Mouse (Mus musculus) limb, embryonic 14.5 days (tissue): ENCODE measurements around the gene Adrb1. TPM values are rescaled to one million over a fixed set of nuclear protein-coding genes. Genes with fewer than 3 reads are reported as not detected.

Source experiments
- ATAC-seq: fragments of 200-750 bp; cut with Nextera tagmentation; 2 replicates; pipeline ENCODE4 v1.8.0; 2017; ENCODE audit warnings: low read depth, moderate number of reproducible peaks, moderate TSS enrichment; ENCODE audit not compliant: low FRiP score
- DNase-seq: peaks from one replicate; pipeline ENCODE4 v3.0.0-alpha.2; 2015; ENCODE audit warnings: low spot score
- H3K27ac ChIP-seq: fragments of 300-500 bp; sonication (generic); replicated peaks from 2 replicates; pipeline ENCODE4 v1.5.1; 2014; ENCODE audit warnings: low read depth, mild to moderate bottlenecking, low read length, moderate library complexity, mixed read lengths
- H3K27me3 ChIP-seq: fragments of 300-500 bp; sonication (generic); 2 replicates; pipeline ENCODE4 v1.6.1; 2014; ENCODE audit warnings: low read length, mixed read lengths; ENCODE audit not compliant: control insufficient read depth, insufficient read depth
- H3K36me3 ChIP-seq: fragments of 300-500 bp; sonication (generic); 2 replicates; pipeline ENCODE4 v1.6.1; 2014; ENCODE audit warnings: mild to moderate bottlenecking, low read length, moderate library complexity, mixed read lengths; ENCODE audit not compliant: control insufficient read depth, insufficient read depth
- H3K4me1 ChIP-seq: fragments of 300-500 bp; sonication (generic); 2 replicates; pipeline ENCODE4 v1.6.1; 2014; ENCODE audit warnings: antibody characterized with exemption, low read length, mixed read lengths; ENCODE audit not compliant: control insufficient read depth, insufficient read depth
- H3K4me2 ChIP-seq: fragments of 300-500 bp; sonication (generic); replicated peaks from 2 replicates; pipeline ENCODE4 v1.6.1; 2014; ENCODE audit warnings: low read depth, mild to moderate bottlenecking, low read length, moderate library complexity; ENCODE audit not compliant: severe bottlenecking
- H3K4me3 ChIP-seq: fragments of 300-500 bp; sonication (generic); replicated peaks from 2 replicates; pipeline ENCODE4 v1.5.1; 2014; ENCODE audit warnings: low read length
- H3K9ac ChIP-seq: fragments of 300-500 bp; sonication (generic); 2 replicates; pipeline ENCODE4 v1.6.1; 2014; ENCODE audit warnings: mild to moderate bottlenecking, low read depth, low read length, moderate library complexity; ENCODE audit not compliant: severe bottlenecking
- H3K9me3 ChIP-seq: fragments of 300-500 bp; sonication (generic); 2 replicates; pipeline ENCODE4 v1.6.1; 2016; ENCODE audit warnings: low read length; ENCODE audit not compliant: control insufficient read depth
- POLR2A ChIP-seq: fragments of 200-500 bp; IDR thresholded peaks from 2 replicates; pipeline ENCODE4 v1.8.0; 2012; ENCODE audit warnings: inconsistent platforms, mild to moderate bottlenecking, moderate library complexity, borderline replicate concordance; ENCODE audit not compliant: insufficient read depth, insufficient read length; ENCODE audit errors: extremely low read depth
- WGBS: fragments of 180-500 bp; shearing (Covaris S2); extraction: QIAGEN DNeasy Blood & Tissue Kit; methylation state at CpG from one replicate; pipeline ENCODE4 v1.1.7; 2014; 5-methylcytosine and 5-hydroxymethylcytosine counted together
- polyA plus RNA-seq, 2 experiments: library from polyadenylated mRNA; depleted of rRNA in 1 of 2; stranded (reverse) in 1 of 2; unstranded in 1 of 2; fragments of >200 nt; fragmentation: Nextera tagmentation in 1 of 2; extraction: Ambion mirVana in 1 of 2; gene quantifications; 2 replicates each; pipeline versions ENCODE4 v1.2.1 to v1.2.3; 2012 to 2014

Gene Adrb1
- polyA plus RNA-seq, 2 experiments, result 1.3 to 1.7 TPM

DNA sequence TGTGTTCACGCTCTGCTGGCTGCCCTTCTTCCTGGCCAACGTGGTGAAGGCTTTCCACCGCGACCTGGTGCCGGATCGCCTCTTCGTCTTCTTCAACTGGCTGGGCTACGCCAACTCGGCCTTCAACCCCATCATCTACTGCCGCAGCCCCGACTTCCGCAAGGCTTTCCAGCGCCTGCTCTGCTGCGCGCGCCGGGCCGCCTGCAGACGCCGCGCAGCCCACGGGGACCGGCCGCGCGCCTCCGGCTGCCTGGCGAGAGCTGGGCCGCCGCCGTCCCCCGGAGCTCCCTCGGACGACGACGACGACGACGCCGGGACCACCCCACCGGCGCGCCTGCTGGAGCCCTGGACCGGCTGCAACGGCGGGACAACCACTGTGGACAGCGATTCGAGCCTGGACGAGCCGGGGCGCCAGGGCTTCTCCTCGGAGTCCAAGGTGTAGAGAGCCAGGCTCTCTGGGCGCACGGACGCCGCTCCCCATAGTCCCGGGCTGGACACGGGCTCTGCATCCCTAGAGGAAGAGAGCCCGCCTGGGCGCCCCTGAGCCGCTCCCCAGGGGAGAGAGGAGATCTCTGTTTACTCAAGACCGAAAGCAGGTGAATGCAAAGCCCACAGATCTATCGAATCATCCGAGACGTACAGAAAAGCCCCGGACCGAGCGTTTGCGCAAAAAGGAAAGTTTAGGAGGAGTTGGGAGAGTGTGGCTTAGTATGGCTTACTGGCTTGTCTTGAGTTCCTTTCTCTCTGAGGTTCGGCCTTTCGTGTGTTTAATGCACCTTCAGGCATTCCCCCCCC is 1.5 kb downstream of the Adrb1 start:
- peaks cover 21% of the 10 kb centered on the region for H3K4me1 ChIP-seq
- peak overlapping the region; percentile 56 for H3K9ac ChIP-seq
- H3K4me2 ChIP-seq, result peak overlapping the region; percentile 96
- H3K36me3 ChIP-seq, result no peaks in the 10 kb centered on the region
- peaks cover 71% of the 10 kb centered on the region for H3K27me3 ChIP-seq
- peak overlapping the region; percentile 51 for H3K4me3 ChIP-seq
- ATAC-seq (peak; percentile 24; the same call in 1 of the 2 replicates), DNase-seq (peak; percentile 50)
- WGBS, result under 1% methylated on average over 59 of the region's 71 CpGs
- TF ChIP-seq POLR2A, result no peak
- no peaks in the 10 kb centered on the region for H3K9me3 ChIP-seq
- H3K27ac ChIP-seq, result no peak overlapping the region

- TF ChIP-seq POLR2A, result no peak
- Histone ChIP-seq H3K27me3 (peaks cover 69% of the 10 kb centered on the region), H3K9me3 (no peaks in the 10 kb centered on the region), H3K27ac (no peak overlapping the region), H3K4me3 (peak overlapping the region; percentile 51), H3K4me2 (peak overlapping the region; percentile 96), H3K36me3 (no peaks in the 10 kb centered on the region), H3K4me1 (peaks cover 21% of the 10 kb centered on the region), H3K9ac (no peak overlapping the region)
- ATAC-seq (no peak), DNase-seq (no peak)
- WGBS, result 5% methylated on average over 12 of the region's 13 CpGs
Measured at GRCm38 (mm10) chr19:56724126-56724597, 2.2 kb downstream of the Adrb1 start.

- H3K9me3 ChIP-seq, result no peaks in the 10 kb centered on the region
- H3K27me3 ChIP-seq, result peaks cover 46% of the 10 kb centered on the region
- no peak overlapping the region for H3K27ac ChIP-seq
- H3K36me3 ChIP-seq, result no peaks in the 10 kb centered on the region
- no peak overlapping the region for H3K9ac ChIP-seq
- H3K4me3 ChIP-seq, result no peak overlapping the region
- ATAC-seq (no peak), DNase-seq (no peak)
- WGBS, result 60% methylated on average over 14 of the region's 14 CpGs
- H3K4me1 ChIP-seq, result peaks cover 13% of the 10 kb centered on the region
- no peak for TF ChIP-seq POLR2A
- no peak overlapping the region for H3K4me2 ChIP-seq
Measured at GRCm38 (mm10) chr19:56727170-56727877, 5.3 kb downstream of the Adrb1 start.

DNA sequence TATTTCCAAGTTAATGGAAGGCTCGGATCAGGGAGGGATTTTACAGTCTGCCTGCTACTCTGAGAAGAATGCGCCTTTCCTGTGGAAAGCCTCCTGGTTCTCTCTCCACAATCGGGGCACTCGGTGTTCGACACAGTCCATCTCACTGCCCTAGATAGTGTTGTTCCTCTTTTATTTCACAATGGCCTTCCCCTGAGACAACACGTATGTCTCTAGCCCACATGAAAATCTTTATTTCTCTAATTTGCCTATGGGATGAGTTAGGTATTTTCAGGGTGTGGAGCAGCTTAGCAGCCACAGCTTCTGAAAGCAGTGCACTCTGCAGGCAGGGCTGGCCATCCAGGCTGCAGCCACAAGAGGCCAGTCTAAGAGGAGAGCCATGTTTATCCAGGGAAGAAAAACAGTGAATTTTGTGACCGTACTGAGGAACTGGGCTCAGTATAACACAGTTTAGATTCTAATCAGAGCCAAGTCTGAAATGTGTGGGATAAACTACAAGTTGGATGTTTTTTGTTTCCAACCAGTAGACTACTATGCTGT is 12.1 kb downstream of the Adrb1 start:
- WGBS, result 64% methylated on average over 7 of the region's 7 CpGs
- no peaks in the 10 kb centered on the region for H3K9me3 ChIP-seq
- no peak overlapping the region for H3K4me2 ChIP-seq
- no peak for ATAC-seq
- no peak overlapping the region for H3K27ac ChIP-seq
- TF ChIP-seq POLR2A, result no peak
- 0 out of 2 replicates have a peak, but pooled peaks cover 2% of the 10 kb centered on the region for H3K4me1 ChIP-seq
- DNase-seq, result no peak
- no peaks in the 10 kb centered on the region for H3K36me3 ChIP-seq
- H3K9ac ChIP-seq, result no peak overlapping the region
- H3K4me3 ChIP-seq, result no peak overlapping the region
- no peaks in the 10 kb centered on the region for H3K27me3 ChIP-seq

DNA sequence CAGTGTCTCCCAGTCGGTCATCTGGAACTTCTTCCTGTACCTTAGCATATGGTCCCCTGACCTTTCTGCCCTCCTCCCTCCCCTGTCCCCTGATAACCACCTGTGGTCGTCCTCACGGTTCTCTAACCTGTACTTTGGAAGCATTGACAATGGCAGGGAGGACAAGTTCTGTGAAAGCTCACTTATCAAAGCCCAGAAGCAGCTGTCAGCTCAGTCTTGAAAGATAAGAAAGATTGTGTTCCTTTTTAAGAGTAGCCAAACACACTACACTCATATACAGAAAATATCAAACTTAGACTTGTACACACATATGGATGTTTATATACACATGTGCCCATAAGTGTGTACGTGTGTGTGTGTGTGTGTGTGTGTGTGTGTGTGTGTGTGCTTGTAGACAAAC is 13.7 kb downstream of the Adrb1 start:
- H3K4me3 ChIP-seq, result no peak overlapping the region
- H3K9ac ChIP-seq, result no peak overlapping the region
- TF ChIP-seq POLR2A, result no peak
- no peak overlapping the region for H3K27ac ChIP-seq
- no peaks in the 10 kb centered on the region for H3K36me3 ChIP-seq
- no peaks in the 10 kb centered on the region for H3K27me3 ChIP-seq
- 55% methylated on average over 4 of the region's 4 CpGs for WGBS
- H3K9me3 ChIP-seq, result no peaks in the 10 kb centered on the region
- H3K4me1 ChIP-seq, result no peaks in the 10 kb centered on the region
- DNase-seq (no peak), ATAC-seq (no peak)
- H3K4me2 ChIP-seq, result no peak overlapping the region
